Mouse (Mus musculus) thymus, postnatal 36 days (tissue): Measurements from ENCODE around the gene Rhoq.

Experiments used
- DNase-seq, 2 experiments: peaks; one replicate each; pipeline ENCODE4 v3.0.0; 2022; ENCODE audit warnings: mixed read lengths in 2 of 2

Gene Rhoq

GRCm38 (mm10) chr17:87011301-87012019, 48.6 kb downstream of the Rhoq start:
- DNase-seq = no peak

GRCm38 (mm10) chr17:87019692-87020091, 56.8 kb downstream of the Rhoq start:
- DNase-seq = no peak

DNA sequence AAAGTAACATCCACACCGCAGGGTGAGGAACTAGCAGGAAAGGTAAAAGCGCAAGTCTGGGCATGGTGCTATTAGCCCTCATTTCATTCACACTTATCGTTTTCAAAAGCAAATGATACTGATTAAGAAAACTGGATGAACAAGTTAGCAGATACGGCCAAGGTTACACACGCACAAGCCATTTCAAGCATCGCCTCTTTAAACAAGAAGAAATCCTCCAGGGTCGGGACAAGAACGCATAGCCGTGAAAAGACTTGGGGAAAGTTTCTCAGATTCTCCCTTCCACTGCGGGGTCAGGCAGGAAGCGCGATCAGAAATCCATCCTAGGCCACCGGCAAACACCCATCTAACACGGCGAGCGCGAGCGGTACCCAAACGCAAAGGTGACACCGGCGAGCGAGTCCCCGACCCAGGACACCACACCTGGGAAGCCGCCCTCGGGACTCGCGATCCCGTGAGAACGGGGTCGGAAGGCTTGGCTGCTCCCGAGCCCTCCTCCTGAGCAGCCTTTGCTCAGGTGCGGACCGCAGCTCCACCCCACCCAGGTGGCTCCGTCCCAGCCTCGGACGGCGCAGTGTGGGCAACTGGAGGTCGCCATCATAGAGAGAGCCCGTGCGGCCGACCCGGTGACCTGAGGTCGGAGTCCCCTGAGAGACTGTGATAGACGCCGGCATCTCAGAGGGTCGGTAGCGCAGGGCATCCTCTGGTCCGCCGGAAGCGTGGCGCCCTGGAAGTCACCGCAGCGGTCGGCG, 61.8 kb downstream of the Rhoq start:
- no peak for DNase-seq

- DNase-seq = peak; percentile 98 to 99
Measured at GRCm38 (mm10) chr17:87025269-87025949, 62.5 kb downstream of the Rhoq start, which contains the start of the genes Pigf and Cript. Pigf (minus strand) TSS chr17:87025406. Cript (plus strand) TSS chr17:87025550.

DNA sequence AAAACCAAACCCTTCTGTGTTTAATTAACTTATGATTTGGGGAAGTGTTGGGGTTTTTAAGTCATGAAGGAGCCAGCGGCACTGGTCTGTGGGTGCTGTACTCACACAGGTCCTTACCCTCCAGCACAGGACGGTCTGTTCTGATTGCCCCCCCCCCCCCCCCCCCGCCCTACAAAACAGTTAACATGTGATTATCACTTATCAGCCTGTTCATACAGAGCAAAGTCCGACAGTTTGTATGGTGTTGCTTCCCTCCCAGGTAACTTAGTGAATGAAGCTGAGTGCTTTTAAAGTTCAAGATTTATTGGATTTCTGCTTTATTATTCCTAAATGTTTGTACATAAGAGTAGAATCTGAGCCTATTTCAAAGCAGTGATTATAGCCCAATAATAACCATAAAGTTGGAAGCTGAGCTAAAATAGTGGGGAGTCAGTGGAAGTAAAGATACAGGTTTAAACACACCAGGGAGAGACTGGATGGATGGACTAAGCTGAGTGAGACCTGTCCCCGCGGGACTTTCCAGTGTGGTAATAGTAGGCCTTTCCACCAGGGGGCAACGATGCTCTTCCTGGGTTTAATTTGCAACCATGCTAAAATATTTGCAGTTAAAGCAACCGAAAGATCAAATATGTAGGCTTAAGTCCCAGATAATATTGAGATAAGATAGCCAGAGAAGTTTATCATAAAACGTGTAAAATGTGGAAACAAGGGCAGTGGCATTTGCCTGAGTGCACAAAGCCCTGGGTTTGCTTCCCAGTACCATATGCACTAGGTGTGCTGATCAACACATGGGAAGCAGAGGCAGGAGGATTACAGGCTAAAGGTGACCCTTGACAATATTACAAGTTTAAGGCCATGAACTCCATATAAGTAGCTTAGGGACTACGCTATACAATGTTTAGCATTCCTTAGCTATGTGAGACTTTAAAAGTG, 73.5 kb downstream of the Rhoq start:
- DNase-seq = peak in 1 of 2 experiments; percentile 16

DNA sequence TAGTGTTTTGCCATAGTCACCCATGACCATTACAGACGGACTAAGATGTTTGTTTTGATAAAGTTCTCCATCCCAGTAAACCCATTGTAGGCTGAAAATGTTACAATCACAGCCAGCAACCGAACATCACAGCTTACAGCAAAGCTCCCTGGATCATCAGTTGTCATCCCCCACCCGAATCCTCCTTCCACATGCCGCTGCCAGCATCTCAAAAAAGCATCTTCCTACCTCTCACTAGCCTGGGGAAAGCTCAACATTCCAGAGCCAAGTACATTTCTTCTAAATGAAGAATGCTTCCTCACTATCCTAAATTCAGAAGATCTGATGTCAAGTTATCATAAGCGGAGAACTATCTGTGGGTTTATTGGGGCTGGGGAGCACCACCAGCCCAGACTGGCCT, 75.6 kb downstream of the Rhoq start:
- DNase-seq = no peak

DNA sequence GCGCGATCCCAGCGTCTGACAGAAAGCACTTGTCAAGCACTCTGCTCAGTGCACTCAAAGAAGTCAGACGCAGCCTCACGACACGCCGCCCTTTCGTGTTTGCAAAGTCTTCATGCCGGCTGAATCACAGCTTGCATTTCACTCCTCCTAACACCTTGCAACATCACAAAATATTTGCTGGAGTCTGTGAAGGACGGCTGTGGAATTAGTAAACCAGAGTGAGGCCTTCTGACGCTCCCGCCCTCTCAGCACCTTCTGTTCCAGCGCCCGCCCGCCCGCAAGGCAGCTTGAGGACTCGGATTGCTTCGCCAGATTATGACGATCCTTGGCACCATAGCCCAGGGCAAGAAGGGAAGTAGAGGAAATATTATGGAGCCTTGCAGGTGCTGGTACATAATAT, 78.9 kb downstream of the Rhoq start:
- no peak for DNase-seq

DNA sequence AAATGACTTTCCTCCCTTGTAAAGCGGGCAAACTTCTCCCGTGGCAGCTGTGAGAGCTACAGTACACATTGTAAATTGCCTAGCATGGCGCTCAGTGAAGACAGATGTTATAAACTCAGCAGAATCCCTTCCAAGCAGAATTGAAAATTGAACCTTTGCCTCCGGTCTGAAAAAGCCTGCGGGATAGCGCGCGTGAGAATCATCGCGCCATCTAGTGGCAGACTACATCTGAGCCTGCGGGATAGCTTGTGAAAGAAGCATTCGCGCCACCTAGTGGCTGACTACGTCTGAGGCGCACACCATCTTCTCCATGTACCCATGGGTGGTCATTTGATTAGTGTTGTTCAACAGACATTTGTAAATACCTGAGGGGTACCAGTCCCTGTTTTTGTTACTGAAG, 81.5 kb downstream of the Rhoq start:
- peak; percentile 80 to 83 for DNase-seq

GRCm38 (mm10) chr17:87044796-87045195, 81.9 kb downstream of the Rhoq start:
- DNase-seq = no peak
